Mouse (Mus musculus): ENCODE data around the gene Osbpl3. TPM values are rescaled to one million over a fixed set of nuclear protein-coding genes. Genes with fewer than 3 reads are reported as not detected.

The Osbpl3 gene
- total RNA-seq, 1 experiment: 9.9 TPM

DNA sequence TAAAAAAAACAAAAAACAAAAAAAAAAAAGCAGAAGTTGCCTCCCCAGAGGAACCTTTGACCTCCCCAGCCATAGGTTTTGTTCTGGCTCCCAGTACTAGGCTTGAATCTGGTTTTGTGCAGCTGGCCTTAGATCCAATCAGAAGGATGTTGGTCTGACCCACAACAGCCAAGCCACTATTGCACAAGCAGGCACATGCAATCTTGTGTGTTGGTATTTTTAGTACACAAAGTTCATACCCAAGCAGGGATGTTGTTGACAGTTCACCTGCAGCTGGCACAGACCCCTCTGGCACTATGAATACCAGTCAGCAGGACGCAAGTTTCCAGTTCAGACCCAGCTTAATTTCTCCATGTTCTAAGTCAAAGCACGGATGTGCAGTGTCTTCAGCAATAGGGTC is 18.2 kb downstream of the Osbpl3 start:
- no peak for DNase-seq (ENCODE audit: low read depth, low spot score)
- Histone ChIP-seq H3K9me3 (ENCODE audit: control insufficient read depth, insufficient read depth, low read depth, low read length) (no peaks in the 10 kb centered on the region), H3K4me3 (ENCODE audit: insufficient read depth in 1 of 2, low read depth in 1 of 2, low read length in 2 of 2, poor library complexity in 1 of 2, severe bottlenecking in 1 of 2) (no peak overlapping the region), H3K27ac (ENCODE audit: insufficient read depth, low read depth, low read length, poor library complexity, severe bottlenecking) (no peak overlapping the region), H3K4me1 (ENCODE audit: control insufficient read depth in 2 of 2, insufficient read depth in 2 of 2, low read length in 2 of 2, poor library complexity in 1 of 2) (no peaks in the 10 kb centered on the region), H3K9ac (ENCODE audit: insufficient read depth, low read depth, low read length, poor library complexity, severe bottlenecking) (no peak overlapping the region), H3K36me3 (ENCODE audit: control insufficient read depth, insufficient read depth, low read length, poor library complexity, severe bottlenecking) (no peaks in the 10 kb centered on the region)
- in situ Hi-C loops (cut with MboI; ENCODE audit: low sequenced_read_pairs in 2 of 2, unreplicated experiment in 2 of 2): no loop called here
- no peak for TF ChIP-seq HCFC1 (IDR thresholded peaks at IDR 0.05; ENCODE audit: borderline replicate concordance, insufficient read depth, low read length)
- no peak for TF ChIP-seq ZNF384 (IDR thresholded peaks at IDR 0.05; ENCODE audit: low read depth, low read length)
- no peak for TF ChIP-seq MAFK (IDR thresholded peaks at IDR 0.05; ENCODE audit: insufficient read depth, low read depth, low read length)
- no peak for TF ChIP-seq ZC3H11A (IDR thresholded peaks at IDR 0.05; ENCODE audit: borderline replicate concordance, low read depth, low read length)
- no peak for TF ChIP-seq CHD2 (IDR thresholded peaks at IDR 0.05; ENCODE audit: low read depth, low read length)

DNA sequence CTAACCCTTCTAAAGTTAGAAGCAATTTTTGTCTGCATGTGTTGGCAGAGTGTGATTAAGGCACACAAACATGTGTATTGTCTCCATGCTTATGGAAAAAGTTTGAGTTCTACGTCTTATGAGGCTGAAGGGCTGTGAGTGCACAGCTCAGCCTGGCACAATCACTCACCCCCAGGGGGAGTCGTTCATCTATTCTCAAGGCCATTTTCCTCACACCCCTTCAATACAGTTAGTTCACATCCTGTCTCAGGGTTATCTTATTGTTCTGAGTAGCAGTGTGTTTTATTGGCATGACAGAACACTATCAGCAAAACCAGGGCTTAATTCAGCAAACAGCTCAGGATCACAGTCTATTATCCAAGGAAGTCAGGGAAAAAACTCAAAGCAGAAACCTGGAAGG is 19.3 kb downstream of the Osbpl3 start:
- Histone ChIP-seq H3K9ac (ENCODE audit: insufficient read depth, low read depth, low read length, poor library complexity, severe bottlenecking) (no peak overlapping the region), H3K36me3 (ENCODE audit: control insufficient read depth, insufficient read depth, low read length, poor library complexity, severe bottlenecking) (no peaks in the 10 kb centered on the region), H3K4me3 (ENCODE audit: insufficient read depth in 1 of 2, low read depth in 1 of 2, low read length in 2 of 2, poor library complexity in 1 of 2, severe bottlenecking in 1 of 2) (no peak overlapping the region), H3K4me1 (ENCODE audit: control insufficient read depth in 2 of 2, insufficient read depth in 2 of 2, low read length in 2 of 2, poor library complexity in 1 of 2) (no peaks in the 10 kb centered on the region), H3K27ac (ENCODE audit: insufficient read depth, low read depth, low read length, poor library complexity, severe bottlenecking) (no peak overlapping the region), H3K9me3 (ENCODE audit: control insufficient read depth, insufficient read depth, low read depth, low read length) (no peaks in the 10 kb centered on the region)
- in situ Hi-C loops (cut with MboI; ENCODE audit: low sequenced_read_pairs in 2 of 2, unreplicated experiment in 2 of 2): no loop called here
- DNase-seq (ENCODE audit: low read depth, low spot score): no peak
- no peak for TF ChIP-seq ZC3H11A (IDR thresholded peaks at IDR 0.05; ENCODE audit: borderline replicate concordance, low read depth, low read length)
- no peak for TF ChIP-seq HCFC1 (IDR thresholded peaks at IDR 0.05; ENCODE audit: borderline replicate concordance, insufficient read depth, low read length)
- no peak for TF ChIP-seq MAFK (IDR thresholded peaks at IDR 0.05; ENCODE audit: insufficient read depth, low read depth, low read length)
- no peak for TF ChIP-seq ZNF384 (IDR thresholded peaks at IDR 0.05; ENCODE audit: low read depth, low read length)

DNA sequence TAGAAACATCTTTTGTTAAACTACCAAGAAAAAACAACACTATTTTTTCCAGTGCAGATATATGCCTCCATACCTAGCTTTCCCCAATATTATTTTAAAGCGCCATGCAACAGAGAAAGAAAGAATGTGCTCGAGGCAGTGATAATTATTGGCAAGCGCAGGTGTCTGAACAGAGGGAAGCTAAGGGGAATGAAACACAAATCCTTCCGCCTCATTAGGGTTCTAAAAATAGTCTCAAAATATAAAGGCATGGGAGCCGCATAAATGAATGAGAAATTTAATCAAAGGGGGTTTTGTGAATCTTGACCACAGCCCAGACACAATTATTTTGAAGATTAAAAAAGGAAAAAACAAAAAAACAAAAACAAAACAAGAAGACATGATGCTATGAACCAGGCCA is 23.5 kb downstream of the Osbpl3 start:
- in situ Hi-C loops (cut with MboI; ENCODE audit: low sequenced_read_pairs in 2 of 2, unreplicated experiment in 2 of 2): no loop called here
- Histone ChIP-seq H3K9me3 (ENCODE audit: control insufficient read depth, insufficient read depth, low read depth, low read length) (no peaks in the 10 kb centered on the region), H3K27ac (ENCODE audit: insufficient read depth, low read depth, low read length, poor library complexity, severe bottlenecking) (no peak overlapping the region), H3K4me3 (ENCODE audit: insufficient read depth in 1 of 2, low read depth in 1 of 2, low read length in 2 of 2, poor library complexity in 1 of 2, severe bottlenecking in 1 of 2) (no peak overlapping the region), H3K4me1 (ENCODE audit: control insufficient read depth in 2 of 2, insufficient read depth in 2 of 2, low read length in 2 of 2, poor library complexity in 1 of 2) (no peaks in the 10 kb centered on the region; a peak in 1 of 4 replicates), H3K9ac (ENCODE audit: insufficient read depth, low read depth, low read length, poor library complexity, severe bottlenecking) (no peak overlapping the region), H3K36me3 (ENCODE audit: control insufficient read depth, insufficient read depth, low read length, poor library complexity, severe bottlenecking) (no peaks in the 10 kb centered on the region; the same call in 1 of the 2 replicates)
- TF ChIP-seq HCFC1 (IDR thresholded peaks at IDR 0.05; ENCODE audit: borderline replicate concordance, insufficient read depth, low read length) (no peak), CHD2 (IDR thresholded peaks at IDR 0.05; ENCODE audit: low read depth, low read length) (no peak), MAFK (IDR thresholded peaks at IDR 0.05; ENCODE audit: insufficient read depth, low read depth, low read length) (no peak), ZC3H11A (IDR thresholded peaks at IDR 0.05; ENCODE audit: borderline replicate concordance, low read depth, low read length) (no peak)
- DNase-seq (ENCODE audit: low read depth, low spot score): no peak

DNA sequence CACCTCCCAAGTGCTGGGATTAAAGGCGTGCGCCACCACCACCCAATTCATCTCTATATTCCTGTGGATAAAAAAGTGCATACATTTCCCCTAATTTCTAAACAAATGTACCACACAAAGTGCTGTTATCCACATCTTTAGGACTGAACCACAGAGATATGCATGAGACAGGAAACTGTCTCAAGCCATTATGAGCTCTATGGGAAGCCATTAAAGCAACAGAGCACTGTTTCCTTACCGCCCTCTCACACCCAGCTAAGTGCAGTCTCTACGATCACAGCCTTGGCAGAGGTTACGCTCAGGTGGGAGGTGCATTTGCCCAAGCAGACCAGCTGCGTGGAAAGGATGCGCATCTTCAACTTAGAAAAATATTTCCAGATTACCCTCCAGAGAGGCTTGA is 26.7 kb downstream of the Osbpl3 start:
- Histone ChIP-seq H3K36me3 (ENCODE audit: control insufficient read depth, insufficient read depth, low read length, poor library complexity, severe bottlenecking) (no peaks in the 10 kb centered on the region; the same call in 1 of the 2 replicates), H3K4me1 (ENCODE audit: control insufficient read depth in 2 of 2, insufficient read depth in 2 of 2, low read length in 2 of 2, poor library complexity in 1 of 2) (no peaks in the 10 kb centered on the region; a peak in 2 of 4 replicates), H3K9ac (ENCODE audit: insufficient read depth, low read depth, low read length, poor library complexity, severe bottlenecking) (no peak overlapping the region), H3K27ac (ENCODE audit: insufficient read depth, low read depth, low read length, poor library complexity, severe bottlenecking) (no peak overlapping the region), H3K4me3 (ENCODE audit: insufficient read depth in 1 of 2, low read depth in 1 of 2, low read length in 2 of 2, poor library complexity in 1 of 2, severe bottlenecking in 1 of 2) (no peak overlapping the region), H3K9me3 (ENCODE audit: control insufficient read depth, insufficient read depth, low read depth, low read length) (no peaks in the 10 kb centered on the region)
- no peak for DNase-seq (ENCODE audit: low read depth, low spot score)
- in situ Hi-C loops (cut with MboI; ENCODE audit: low sequenced_read_pairs in 2 of 2, unreplicated experiment in 2 of 2): no loop called here
- TF ChIP-seq MAFK (IDR thresholded peaks at IDR 0.05; ENCODE audit: insufficient read depth, low read depth, low read length) (no peak), ZC3H11A (IDR thresholded peaks at IDR 0.05; ENCODE audit: borderline replicate concordance, low read depth, low read length) (no peak), ZNF384 (IDR thresholded peaks at IDR 0.05; ENCODE audit: low read depth, low read length) (no peak), HCFC1 (IDR thresholded peaks at IDR 0.05; ENCODE audit: borderline replicate concordance, insufficient read depth, low read length) (no peak), CHD2 (IDR thresholded peaks at IDR 0.05; ENCODE audit: low read depth, low read length) (no peak)
